Mouse (Mus musculus) adrenal gland, adult 8-10 months (tissue): ENCODE results near the gene Upp2. TPM values are rescaled to one million over a fixed set of nuclear protein-coding genes. Genes with fewer than 3 reads are reported as not detected.

Experiments used
- total RNA-seq, 4 experiments: library from RNA; stranded (reverse); gene quantifications; 2 replicates each; pipeline ENCODE4 v1.2.4; 2022

The Upp2 gene
- total RNA-seq, 4 experiments from 2014 or later: 11.2 to 25.6 (median 20.1) TPM

Other genes with a start within 250 kb of the Upp2 start
- gene Acvr1c, start 209.4 kb upstream of the Upp2 start, total RNA-seq: 10 to 100 TPM in 3 of 4 experiments, 1 to 10 TPM in 1; 9.1 to 16.3 (median 13.2) TPM
- not detected for gene Gm17409, start 97.2 kb upstream of the Upp2 start, total RNA-seq
- gene Acvr1, start 141 bp upstream of the Upp2 start, total RNA-seq: 10 to 100 TPM; 32.9 to 91.3 (median 59.6) TPM